ENCODE assay signal across 11 mouse cellular contexts in genomic region chr5:107303350-107303861, GRCm38 (mm10). TPM values are rescaled to one million over a fixed set of nuclear protein-coding genes. Genes with fewer than 3 reads are reported as not detected.
DNase-seq lines count a peak whose midpoint lies in the region; ATAC-seq and TF ChIP-seq lines count a peak whose summit lies in the region.
"Had no signal": no experiment of that assay in that cellular context is flagged by ENCODE, and none has a peak within 500 bp of the region (broad histone marks: within the 10 kb centered on the region; RNA-seq: fewer than 3 reads in every experiment).

No protein-coding gene starts in this region.

- 0 out of 2 replicates have a peak, but pooled peaks have one; percentile 9 for TF ChIP-seq CTCF in heart, adult 2 months (IDR thresholded peaks at IDR 0.05)

- peak overlapping the region; percentile 15; the same call in 1 of the 2 replicates for H3K4me2 ChIP-seq in intestine, embryonic 16.5 days (ENCODE audit: low read depth, low read length)

- H3K9me3 ChIP-seq in intestine, embryonic 16.5 days (ENCODE audit: control insufficient read depth, low read length), result no peaks in the 10 kb centered on the region

- no peak for TF ChIP-seq EP300 in heart, adult 2 months (IDR thresholded peaks at IDR 0.05; ENCODE audit: insufficient read depth, low read depth, low read length)

- peaks cover 2% of the 10 kb centered on the region; the same call in 1 of the 2 replicates for H3K4me1 ChIP-seq in heart, adult 2 months (ENCODE audit: control insufficient read depth, insufficient read depth, low read length)
- peaks cover 8% of the 10 kb centered on the region; the same call in 1 of the 2 replicates for H3K4me1 ChIP-seq in intestine, embryonic 16.5 days (ENCODE audit: control insufficient read depth, insufficient read depth, low read length)

- H3K27me3 ChIP-seq in heart, adult 2 months (ENCODE audit: control insufficient read depth, insufficient read depth, low read length), result no peaks in the 10 kb centered on the region; the same call in 1 of the 2 replicates
- no peaks in the 10 kb centered on the region for H3K27me3 ChIP-seq in intestine, embryonic 16.5 days (replicated peaks; ENCODE audit: control insufficient read depth, insufficient read depth, low read length)
- H3K27me3 ChIP-seq in splenic B cell, adult 2 months (ENCODE audit: control insufficient read depth, insufficient read depth, low read length, poor library complexity, severe bottlenecking), result no peaks in the 10 kb centered on the region

- H3K79me2 ChIP-seq in heart, adult 2 months (replicated peaks; ENCODE audit: control insufficient read depth, insufficient read depth, low read length), result no peaks in the 10 kb centered on the region

- DNase-seq in heart, adult 2 months, result peak in 1 of 2 experiments; percentile 17
- no peak for DNase-seq in heart, adult 9 months (ENCODE audit: low spot score in 2 of 2)
- DNase-seq in splenic B cell, adult 2 months (ENCODE audit: low read depth, low spot score), result peak; percentile 47
- no peak for DNase-seq in layer of hippocampus, postnatal 14 days (ENCODE audit: low spot score in 2 of 2)
- DNase-seq in ovary, postnatal 14 days (ENCODE audit: low spot score), result no peak
- no peak for DNase-seq in left cerebral cortex, postnatal 25 days (ENCODE audit: low spot score in 2 of 2)
- DNase-seq: gastrocnemius, postnatal 14 days; right cerebral cortex, postnatal 25 days had no signal

- H3K36me3 ChIP-seq in heart, adult 2 months (ENCODE audit: control insufficient read depth, insufficient read depth, low read length), result no peaks in the 10 kb centered on the region
- H3K36me3 ChIP-seq in intestine, embryonic 16.5 days (ENCODE audit: control insufficient read depth, insufficient read depth, low read length), result no peaks in the 10 kb centered on the region
- no peaks in the 10 kb centered on the region for H3K36me3 ChIP-seq in splenic B cell, adult 2 months (ENCODE audit: control insufficient read depth, insufficient read depth, low read length, poor library complexity, severe bottlenecking)

- peak; percentile 63 for ATAC-seq in activated CD4-positive, CD25-positive, alpha-beta regulatory T cell, adult 4 months
- ATAC-seq in intestine, embryonic 16.5 days, result peak; percentile 72

- H3K4me3 ChIP-seq in heart, adult 2 months, result no peak overlapping the region
- no peak overlapping the region for H3K4me3 ChIP-seq in intestine, embryonic 16.5 days (ENCODE audit: low read length)

- H3K27ac ChIP-seq in heart, adult 2 months, result no peak overlapping the region
- H3K27ac ChIP-seq in intestine, embryonic 16.5 days (ENCODE audit: low read length), result no peak overlapping the region
- H3K27ac ChIP-seq: macrophage had no signal

- TF ChIP-seq POLR2A in heart, adult 2 months (IDR thresholded peaks at IDR 0.05; ENCODE audit: insufficient read depth, low read depth, low read length), result no peak

- intact Hi-C loops in heart, adult 2 months (cut with DNase I), result no loop called here
- intact Hi-C loops in left cerebral cortex, postnatal 25 days (cut with DNase I), result no loop called here

- WGBS in heart, adult 2 months, result 15% methylated on average over 11 of the region's 11 CpGs
- WGBS in intestine, embryonic 16.5 days, result 40% methylated on average over 11 of the region's 11 CpGs

- H3K9ac ChIP-seq in heart, adult 2 months (ENCODE audit: low read depth, low read length), result no peak overlapping the region
- H3K9ac ChIP-seq in intestine, embryonic 16.5 days (ENCODE audit: low read depth, low read length), result no peak overlapping the region

RNA-seq across cellular contexts. Expression of gene Tgfbr3, which starts 14.0 kb away (rescaled TPM):
- total RNA-seq in heart, adult 2 months (2021), result 10 to 100 TPM; 41.2 to 47.6 TPM
- polyA plus RNA-seq in heart, adult 2 months (2012; rRNA removed), result 27.2 and 32.6 TPM in 2 replicates
- polyA plus RNA-seq in activated CD4-positive, CD25-positive, alpha-beta regulatory T cell, adult 4 months (2017; shearing (Covaris generic)), result 1 to 10 TPM; 4.0 to 8.2 TPM
- polyA plus RNA-seq in intestine, embryonic 16.5 days (2015; fragmentation: Nextera tagmentation; extraction: Ambion mirVana), result 14.6 and 14.9 TPM in 2 replicates
- 10 to 100 TPM; 13.8 to 17.3 TPM for total RNA-seq in layer of hippocampus, postnatal 14 days (2021)
- total RNA-seq in left cerebral cortex, postnatal 25 days (2021), result 1 to 10 TPM; 7.8 to 9.9 TPM

RNA-seq across cellular contexts. Expression of gene Brdt, which starts 27.6 kb away (rescaled TPM):
- under 1 TPM; 0.30 to 0.47 TPM for total RNA-seq in heart, adult 2 months (2021)
- 0.18 and 0.38 TPM in 2 replicates for polyA plus RNA-seq in heart, adult 2 months (2012; rRNA removed)
- polyA plus RNA-seq in activated CD4-positive, CD25-positive, alpha-beta regulatory T cell, adult 4 months (2017; shearing (Covaris generic)), result under 1 TPM; 0.16 to 0.29 TPM
- 0.98 and 1.0 TPM in 2 replicates for polyA plus RNA-seq in intestine, embryonic 16.5 days (2015; fragmentation: Nextera tagmentation; extraction: Ambion mirVana)
- total RNA-seq in layer of hippocampus, postnatal 14 days (2021), result 10 to 100 TPM; 13.9 to 14.6 TPM
- total RNA-seq in left cerebral cortex, postnatal 25 days (2021), result 10 to 100 TPM; 14.0 to 15.1 TPM

Comparison
In these comparisons a context has a peak if more than half of its experiments do, and no peak if none do; other contexts are left out.
1. RNA of gene Brdt, which starts 27.6 kb away (total RNA-seq): 14.0 to 15.1 TPM in left cerebral cortex, postnatal 25 days and 13.9 to 14.6 TPM in layer of hippocampus, postnatal 14 days; 0.30 to 0.47 TPM in heart, adult 2 months; every median in the first group is over 10 times any median in the second.